Mouse (Mus musculus): ENCODE measurements around the gene Ldha. TPM values are rescaled to one million over a fixed set of nuclear protein-coding genes. Genes with fewer than 3 reads are reported as not detected.
"Not testable (repeated sequence)": the region's sequence is repeated elsewhere in the genome, so short reads cannot be mapped to it uniquely, and the experiment has no call there.

Ldha gene
- polyA plus RNA-seq, 1 experiment from 2014 or later = 2,130 TPM

DNA sequence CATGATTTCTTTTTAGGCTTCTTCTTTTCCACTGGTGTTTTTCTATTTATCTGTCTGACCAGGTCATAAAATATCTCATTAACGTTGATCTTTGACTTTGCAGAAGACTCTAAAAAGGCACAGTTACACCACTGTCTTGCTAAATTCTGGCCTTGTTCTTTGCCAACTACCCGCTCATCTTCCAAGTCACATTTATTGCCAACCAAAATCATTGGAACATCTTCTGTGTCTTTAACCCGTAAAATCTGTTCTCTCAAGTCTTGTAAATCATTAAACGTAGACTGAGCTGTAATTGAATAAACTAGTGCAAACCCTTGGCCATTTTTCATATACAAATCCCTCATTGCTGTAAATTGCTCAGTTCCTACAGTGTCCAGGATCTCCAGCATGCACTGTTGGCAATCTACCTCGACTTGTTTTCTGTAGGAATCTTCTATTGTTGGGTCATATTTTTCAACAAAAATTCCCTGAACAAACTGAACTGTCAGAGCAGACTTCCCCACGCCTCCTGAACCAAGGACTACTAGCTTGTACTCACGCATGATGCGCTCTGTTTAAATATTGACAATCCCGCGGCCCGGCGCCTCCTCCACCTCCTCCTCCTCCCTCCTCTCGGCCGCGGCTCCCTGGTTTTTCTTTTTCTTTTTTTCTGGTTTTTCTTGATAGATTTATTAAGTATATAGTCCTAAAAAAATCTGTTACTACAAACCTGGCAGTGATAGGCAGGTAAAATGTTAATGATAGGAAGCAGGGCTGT lies 20.2 kb upstream of the Ldha start:
- not testable (repeated sequence) for H3K27ac ChIP-seq (replicated peaks; ENCODE audit: low read depth, low read length); H3K4me1 ChIP-seq (ENCODE audit: control insufficient read depth, insufficient read depth, low read length); H3K9me3 ChIP-seq (ENCODE audit: control insufficient read depth, low read length); H3K4me2 ChIP-seq (ENCODE audit: low read depth, severe bottlenecking); H3K9ac ChIP-seq (ENCODE audit: low read length); DNase-seq (ENCODE audit: low spot score); ATAC-seq (ENCODE audit: insufficient number of reproducible peaks, low FRiP score, low TSS enrichment, low read depth); H3K27me3 ChIP-seq (ENCODE audit: control insufficient read depth, insufficient read depth, low read length); H3K4me3 ChIP-seq (ENCODE audit: low read depth, low read length)
- WGBS = 93% methylated on average over 15 of the region's 15 CpGs
- peaks cover 25% of the 10 kb centered on the region for H3K36me3 ChIP-seq (ENCODE audit: control insufficient read depth, insufficient read depth, low read length)

GRCm38 (mm10) chr7:46827046-46827802 lies 14.1 kb upstream of the Ldha start:
- no peak overlapping the region for H3K4me3 ChIP-seq (ENCODE audit: low read depth, low read length)
- no peaks in the 10 kb centered on the region for H3K27me3 ChIP-seq (ENCODE audit: control insufficient read depth, insufficient read depth, low read length)
- WGBS = 79% methylated on average over 20 of the region's 20 CpGs
- no peak for DNase-seq (ENCODE audit: low spot score)
- no peak for ATAC-seq (ENCODE audit: insufficient number of reproducible peaks, low FRiP score, low TSS enrichment, low read depth)
- H3K4me2 ChIP-seq (ENCODE audit: low read depth, severe bottlenecking) = no peak overlapping the region
- H3K27ac ChIP-seq (replicated peaks; ENCODE audit: low read depth, low read length) = no peak overlapping the region
- peaks cover 9% of the 10 kb centered on the region for H3K36me3 ChIP-seq (ENCODE audit: control insufficient read depth, insufficient read depth, low read length)
- no peak overlapping the region for H3K9ac ChIP-seq (ENCODE audit: low read length)
- H3K9me3 ChIP-seq (ENCODE audit: control insufficient read depth, low read length) = no peaks in the 10 kb centered on the region
- H3K4me1 ChIP-seq (ENCODE audit: control insufficient read depth, insufficient read depth, low read length) = no peaks in the 10 kb centered on the region

- H3K4me2 ChIP-seq (ENCODE audit: low read depth, severe bottlenecking) = no peak overlapping the region
- WGBS = 79% methylated on average over 2 of the region's 2 CpGs
- no peaks in the 10 kb centered on the region for H3K9me3 ChIP-seq (ENCODE audit: control insufficient read depth, low read length)
- no peak for ATAC-seq (ENCODE audit: insufficient number of reproducible peaks, low FRiP score, low TSS enrichment, low read depth)
- H3K4me1 ChIP-seq (ENCODE audit: control insufficient read depth, insufficient read depth, low read length) = no peaks in the 10 kb centered on the region
- no peak overlapping the region for H3K27ac ChIP-seq (replicated peaks; ENCODE audit: low read depth, low read length)
- H3K9ac ChIP-seq (ENCODE audit: low read length) = no peak overlapping the region
- no peak overlapping the region for H3K4me3 ChIP-seq (ENCODE audit: low read depth, low read length)
- no peaks in the 10 kb centered on the region for H3K27me3 ChIP-seq (ENCODE audit: control insufficient read depth, insufficient read depth, low read length)
- no peak for DNase-seq (ENCODE audit: low spot score)
- H3K36me3 ChIP-seq (ENCODE audit: control insufficient read depth, insufficient read depth, low read length) = peaks cover 3% of the 10 kb centered on the region
Observed at GRCm38 (mm10) chr7:46827803-46828184, 13.5 kb upstream of the Ldha start.

DNA sequence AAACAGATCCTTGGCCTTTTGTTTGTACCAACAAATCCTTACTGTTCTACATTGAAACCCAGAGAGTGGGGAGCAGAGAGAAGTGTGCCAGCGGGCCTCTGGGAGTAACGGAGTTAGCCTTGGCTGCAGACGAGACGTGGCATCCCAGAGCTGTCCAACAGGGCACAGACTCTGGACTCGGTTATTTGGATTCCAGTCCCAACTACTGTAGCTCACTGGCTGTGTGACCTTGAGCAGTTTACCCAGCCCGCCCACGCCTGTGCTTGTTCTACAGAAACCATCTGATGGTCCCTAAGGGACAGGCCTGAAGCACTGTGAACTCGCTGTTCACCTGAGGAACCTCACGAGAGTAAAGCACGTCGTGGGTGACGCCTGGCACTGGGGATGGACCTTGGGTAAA lies 11.4 kb upstream of the Ldha start:
- no peak overlapping the region for H3K27ac ChIP-seq (replicated peaks; ENCODE audit: low read depth, low read length)
- no peak for ATAC-seq (ENCODE audit: insufficient number of reproducible peaks, low FRiP score, low TSS enrichment, low read depth)
- 88% methylated on average over 12 of the region's 12 CpGs for WGBS

GRCm38 (mm10) chr7:46830799-46831590 lies 10.3 kb upstream of the Ldha start:
- no peak overlapping the region for H3K4me2 ChIP-seq (ENCODE audit: low read depth, severe bottlenecking)
- WGBS = 61% methylated on average over 13 of the region's 13 CpGs
- H3K36me3 ChIP-seq (ENCODE audit: control insufficient read depth, insufficient read depth, low read length) = no peaks in the 10 kb centered on the region
- no peaks in the 10 kb centered on the region for H3K9me3 ChIP-seq (ENCODE audit: control insufficient read depth, low read length)
- H3K4me3 ChIP-seq (ENCODE audit: low read depth, low read length) = no peak overlapping the region
- no peak for ATAC-seq (ENCODE audit: insufficient number of reproducible peaks, low FRiP score, low TSS enrichment, low read depth)
- H3K9ac ChIP-seq (ENCODE audit: low read length) = no peak overlapping the region
- no peaks in the 10 kb centered on the region for H3K27me3 ChIP-seq (ENCODE audit: control insufficient read depth, insufficient read depth, low read length)
- no peaks in the 10 kb centered on the region for H3K4me1 ChIP-seq (ENCODE audit: control insufficient read depth, insufficient read depth, low read length)
- no peak for DNase-seq (ENCODE audit: low spot score)
- no peak overlapping the region for H3K27ac ChIP-seq (replicated peaks; ENCODE audit: low read depth, low read length)

More for the DNA sequence above, 11.4 kb upstream of the Ldha start:
- Histone ChIP-seq H3K27me3 (ENCODE audit: control insufficient read depth, insufficient read depth, low read length) (no peaks in the 10 kb centered on the region), H3K36me3 (ENCODE audit: control insufficient read depth, insufficient read depth, low read length) (no peaks in the 10 kb centered on the region), H3K4me1 (ENCODE audit: control insufficient read depth, insufficient read depth, low read length) (no peaks in the 10 kb centered on the region), H3K4me2 (ENCODE audit: low read depth, severe bottlenecking) (no peak overlapping the region), H3K4me3 (ENCODE audit: low read depth, low read length) (no peak overlapping the region), H3K9me3 (ENCODE audit: control insufficient read depth, low read length) (no peaks in the 10 kb centered on the region), H3K9ac (ENCODE audit: low read length) (no peak overlapping the region)
- no peak for DNase-seq (ENCODE audit: low spot score)

GRCm38 (mm10) chr7:46831693-46832092 lies 9.6 kb upstream of the Ldha start:
- ATAC-seq (ENCODE audit: insufficient number of reproducible peaks, low FRiP score, low TSS enrichment, low read depth) = no peak
- Histone ChIP-seq H3K27ac (replicated peaks; ENCODE audit: low read depth, low read length) (no peak overlapping the region), H3K4me1 (ENCODE audit: control insufficient read depth, insufficient read depth, low read length) (no peaks in the 10 kb centered on the region), H3K27me3 (ENCODE audit: control insufficient read depth, insufficient read depth, low read length) (no peaks in the 10 kb centered on the region), H3K4me3 (ENCODE audit: low read depth, low read length) (no peak overlapping the region), H3K4me2 (ENCODE audit: low read depth, severe bottlenecking) (no peak overlapping the region), H3K36me3 (ENCODE audit: control insufficient read depth, insufficient read depth, low read length) (no peaks in the 10 kb centered on the region), H3K9ac (ENCODE audit: low read length) (no peak overlapping the region), H3K9me3 (ENCODE audit: control insufficient read depth, low read length) (no peaks in the 10 kb centered on the region)
- WGBS = 74% methylated on average over 8 of the region's 8 CpGs
- DNase-seq (ENCODE audit: low spot score) = no peak

- not testable (repeated sequence) for H3K4me2 ChIP-seq (ENCODE audit: low read depth, severe bottlenecking); ATAC-seq (ENCODE audit: insufficient number of reproducible peaks, low FRiP score, low TSS enrichment, low read depth); H3K4me1 ChIP-seq (ENCODE audit: control insufficient read depth, insufficient read depth, low read length); H3K9me3 ChIP-seq (ENCODE audit: control insufficient read depth, low read length); H3K9ac ChIP-seq (ENCODE audit: low read length); H3K4me3 ChIP-seq (ENCODE audit: low read depth, low read length); H3K27ac ChIP-seq (replicated peaks; ENCODE audit: low read depth, low read length); H3K36me3 ChIP-seq (ENCODE audit: control insufficient read depth, insufficient read depth, low read length); H3K27me3 ChIP-seq (ENCODE audit: control insufficient read depth, insufficient read depth, low read length); DNase-seq (ENCODE audit: low spot score)
- 92% methylated on average over 11 of the region's 11 CpGs for WGBS
Observed at GRCm38 (mm10) chr7:46832112-46832810, 9.0 kb upstream of the Ldha start.

DNA sequence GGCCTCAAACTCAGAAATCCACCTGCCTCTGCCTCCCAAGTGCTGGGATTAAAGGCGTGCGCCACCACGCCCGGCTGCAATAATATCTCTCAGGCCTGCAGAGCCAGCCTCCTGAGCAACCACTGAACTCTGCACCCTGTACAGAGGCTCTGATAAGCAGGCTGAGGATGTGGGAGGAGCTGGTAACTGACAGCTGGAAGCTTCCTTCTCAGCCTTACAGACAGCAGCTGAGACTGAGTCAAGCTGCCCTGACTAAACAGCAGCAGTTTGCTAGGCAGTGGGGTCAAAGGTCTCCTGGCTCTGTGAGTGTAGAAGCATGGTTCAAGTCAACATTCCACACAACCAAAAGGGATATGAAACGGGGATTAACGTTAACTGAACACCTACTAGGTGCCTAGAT lies 8.0 kb upstream of the Ldha start:
- ATAC-seq (ENCODE audit: insufficient number of reproducible peaks, low FRiP score, low TSS enrichment, low read depth) = no peak
- Histone ChIP-seq H3K36me3 (ENCODE audit: control insufficient read depth, insufficient read depth, low read length) (no peaks in the 10 kb centered on the region), H3K27me3 (ENCODE audit: control insufficient read depth, insufficient read depth, low read length) (no peaks in the 10 kb centered on the region), H3K9me3 (ENCODE audit: control insufficient read depth, low read length) (no peaks in the 10 kb centered on the region), H3K9ac (ENCODE audit: low read length) (no peak overlapping the region), H3K4me1 (ENCODE audit: control insufficient read depth, insufficient read depth, low read length) (0 out of 2 replicates have a peak, but pooled peaks cover 4% of the 10 kb centered on the region), H3K4me3 (ENCODE audit: low read depth, low read length) (no peak overlapping the region), H3K4me2 (ENCODE audit: low read depth, severe bottlenecking) (no peak overlapping the region), H3K27ac (replicated peaks; ENCODE audit: low read depth, low read length) (no peak overlapping the region)
- 81% methylated on average over 6 of the region's 6 CpGs for WGBS
- DNase-seq (ENCODE audit: low spot score) = no peak
